Comparison of ENCODE assay signal across 9 mouse cellular contexts in genomic region chr11:117408442-117409031, GRCm38 (mm10).
A peak's percentile ranks its signal among the peaks of the same experiment; 100 is the strongest.
DNase-seq lines count a peak whose midpoint lies in the region; ATAC-seq and TF ChIP-seq lines count a peak whose summit lies in the region.
"Had no signal": no experiment of that assay in that cellular context is flagged by ENCODE, and none has a peak within 500 bp of the region (broad histone marks: within the 10 kb centered on the region; RNA-seq: fewer than 3 reads in every experiment).

No protein-coding gene starts in this region.

- no peaks in the 10 kb centered on the region for H3K9me3 ChIP-seq in heart, postnatal 0 days (replicated peaks; ENCODE audit: control insufficient read depth, low read length)
- H3K9me3 ChIP-seq in embryonic facial prominence, embryonic 14.5 days (ENCODE audit: control insufficient read depth, low read length), result no peaks in the 10 kb centered on the region
- H3K9me3 ChIP-seq in intestine, embryonic 15.5 days, result no peaks in the 10 kb centered on the region
- H3K9me3 ChIP-seq in midbrain, embryonic 14.5 days (ENCODE audit: control insufficient read depth, low read length), result no peaks in the 10 kb centered on the region

- no peak overlapping the region for H3K9ac ChIP-seq in heart, postnatal 0 days (replicated peaks; ENCODE audit: low read depth, low read length)
- peak overlapping the region; percentile 37; the same call in 1 of the 2 replicates for H3K9ac ChIP-seq in embryonic facial prominence, embryonic 14.5 days (ENCODE audit: low read depth, low read length)
- H3K9ac ChIP-seq in intestine, embryonic 15.5 days, result no peak overlapping the region
- peak overlapping the region; percentile 34; the same call in 1 of the 2 replicates for H3K9ac ChIP-seq in midbrain, embryonic 14.5 days (replicated peaks; ENCODE audit: low read length)

- TF ChIP-seq EP300 in heart, postnatal 0 days (IDR thresholded peaks at IDR 0.05; ENCODE audit: low read depth), result no peak

- 6% methylated on average over 16 of the region's 16 CpGs for WGBS in heart, postnatal 0 days
- 4% methylated on average over 13 of the region's 16 CpGs for WGBS in embryonic facial prominence, embryonic 14.5 days
- 10% methylated on average over 16 of the region's 16 CpGs for WGBS in intestine, embryonic 15.5 days
- 4% methylated on average over 16 of the region's 16 CpGs for WGBS in midbrain, embryonic 14.5 days

- peak overlapping the region; percentile 66 for H3K4me2 ChIP-seq in heart, postnatal 0 days (ENCODE audit: low read depth, low read length)
- peak overlapping the region; percentile 62 for H3K4me2 ChIP-seq in embryonic facial prominence, embryonic 14.5 days (ENCODE audit: low read depth, low read length)
- H3K4me2 ChIP-seq in intestine, embryonic 15.5 days (replicated peaks), result peak overlapping the region; percentile 61
- H3K4me2 ChIP-seq in midbrain, embryonic 14.5 days (ENCODE audit: low read length), result peak overlapping the region; percentile 59

- no peak overlapping the region for H3K27ac ChIP-seq in heart, postnatal 0 days (ENCODE audit: low read depth)
- no peak overlapping the region for H3K27ac ChIP-seq in embryonic facial prominence, embryonic 14.5 days (replicated peaks; ENCODE audit: low read depth, low read length)
- H3K27ac ChIP-seq in intestine, embryonic 15.5 days, result no peak overlapping the region
- peak overlapping the region; percentile 97 for H3K27ac ChIP-seq in midbrain, embryonic 14.5 days (replicated peaks; ENCODE audit: low read depth, low read length)

- peak overlapping the region; percentile 36 for H3K4me3 ChIP-seq in heart, postnatal 0 days (ENCODE audit: low read depth, low read length)
- no peak overlapping the region for H3K4me3 ChIP-seq in embryonic facial prominence, embryonic 14.5 days (ENCODE audit: low read depth, low read length)
- H3K4me3 ChIP-seq in intestine, embryonic 15.5 days (replicated peaks), result no peak overlapping the region
- H3K4me3 ChIP-seq in midbrain, embryonic 14.5 days (replicated peaks; ENCODE audit: low read depth, low read length), result peak overlapping the region; percentile 22

- peaks cover 11% of the 10 kb centered on the region for H3K4me1 ChIP-seq in heart, postnatal 0 days (ENCODE audit: control insufficient read depth, insufficient read depth)
- H3K4me1 ChIP-seq in embryonic facial prominence, embryonic 14.5 days (ENCODE audit: control insufficient read depth, insufficient read depth, low read length), result peaks cover 31% of the 10 kb centered on the region
- H3K4me1 ChIP-seq in intestine, embryonic 15.5 days (replicated peaks), result peaks cover 27% of the 10 kb centered on the region
- H3K4me1 ChIP-seq in midbrain, embryonic 14.5 days (ENCODE audit: control insufficient read depth, insufficient read depth, low read length), result peaks cover 63% of the 10 kb centered on the region

- ATAC-seq in heart, postnatal 0 days (ENCODE audit: insufficient read depth, low read depth), result no peak
- ATAC-seq in embryonic facial prominence, embryonic 14.5 days (ENCODE audit: low read depth), result no peak; the same call in 1 of the 2 replicates
- ATAC-seq in intestine, embryonic 15.5 days, result peak; percentile 15; the same call in 1 of the 2 replicates
- ATAC-seq in midbrain, embryonic 14.5 days (ENCODE audit: low FRiP score, low TSS enrichment), result peak; percentile 12; the same call in 1 of the 2 replicates
- no peak for ATAC-seq in granulocyte monocyte progenitor cell, adult 5-6 weeks (replicated peaks; ENCODE audit: poor library complexity, severe bottlenecking)
- ATAC-seq: Patski had no signal

- TF ChIP-seq CTCF in heart, postnatal 0 days (IDR thresholded peaks at IDR 0.05; ENCODE audit: low read depth), result no peak

- H3K36me3 ChIP-seq in heart, postnatal 0 days (replicated peaks; ENCODE audit: control insufficient read depth, insufficient read depth, low read length), result no peaks in the 10 kb centered on the region
- H3K36me3 ChIP-seq in embryonic facial prominence, embryonic 14.5 days (ENCODE audit: control insufficient read depth, insufficient read depth, low read length), result no peaks in the 10 kb centered on the region
- H3K36me3 ChIP-seq in intestine, embryonic 15.5 days, result no peaks in the 10 kb centered on the region
- H3K36me3 ChIP-seq in midbrain, embryonic 14.5 days (ENCODE audit: control insufficient read depth, insufficient read depth, low read length), result no peaks in the 10 kb centered on the region

- no peak for DNase-seq in heart, postnatal 0 days (ENCODE audit: low spot score)
- no peak for DNase-seq in heart, adult 9 months (ENCODE audit: low spot score in 2 of 2)
- DNase-seq in embryonic facial prominence, embryonic 14.5 days (ENCODE audit: low spot score), result no peak
- DNase-seq in midbrain, embryonic 14.5 days, result peak; percentile 71
- DNase-seq in adrenal gland, postnatal 36 days, result no peak
- no peak for DNase-seq in frontal cortex, postnatal 14 days (ENCODE audit: low spot score in 2 of 2)

- peaks cover 35% of the 10 kb centered on the region for H3K27me3 ChIP-seq in heart, postnatal 0 days (ENCODE audit: control insufficient read depth, insufficient read depth, low read length)
- peaks cover 2% of the 10 kb centered on the region for H3K27me3 ChIP-seq in embryonic facial prominence, embryonic 14.5 days (replicated peaks; ENCODE audit: control insufficient read depth, insufficient read depth, low read length)
- H3K27me3 ChIP-seq in intestine, embryonic 15.5 days (replicated peaks), result peaks cover 27% of the 10 kb centered on the region
- no peaks in the 10 kb centered on the region for H3K27me3 ChIP-seq in midbrain, embryonic 14.5 days (ENCODE audit: control insufficient read depth, insufficient read depth, low read length)
- H3K27me3 ChIP-seq: Patski had no signal

Comparison
In these comparisons a context has a peak if more than half of its experiments do, and no peak if none do; other contexts are left out.
1. ATAC-seq: peak in intestine, embryonic 15.5 days (single experiment) and midbrain, embryonic 14.5 days (single experiment); none in heart, postnatal 0 days (single experiment), embryonic facial prominence, embryonic 14.5 days (single experiment) and granulocyte monocyte progenitor cell, adult 5-6 weeks (single experiment).
2. H3K4me3 ChIP-seq: peak in heart, postnatal 0 days (single experiment) and midbrain, embryonic 14.5 days (single experiment); none in embryonic facial prominence, embryonic 14.5 days (single experiment) and intestine, embryonic 15.5 days (single experiment).
3. H3K9ac ChIP-seq: peak in embryonic facial prominence, embryonic 14.5 days (single experiment) and midbrain, embryonic 14.5 days (single experiment); none in heart, postnatal 0 days (single experiment) and intestine, embryonic 15.5 days (single experiment).
4. Peak in every context shown above with its lines, with median percentiles within 50 percentile points of each other: H3K4me2 ChIP-seq.